Comparison of ENCODE assay signal across 8 mouse cellular contexts in genomic region chr13:48237516-48237915, GRCm38 (mm10). TPM values are rescaled to one million over a fixed set of nuclear protein-coding genes. Genes with fewer than 3 reads are reported as not detected.
DNase-seq lines count a peak whose midpoint lies in the region; ATAC-seq lines count a peak whose summit lies in the region.

No protein-coding gene starts in this region.

- DNase-seq in gastrocnemius, adult 18-20 months (ENCODE audit: low spot score), result peak; percentile 26
- no peak for DNase-seq in gastrocnemius, postnatal 4 days (ENCODE audit: low spot score in 2 of 2)
- peak; percentile 4 for DNase-seq in CD4-positive helper T cell, adult 2 months (ENCODE audit: low read depth, low spot score)
- peak; percentile 59 for DNase-seq in embryo, embryonic 11 days
- DNase-seq in kidney, postnatal 10 days, result peak; percentile 26
- DNase-seq in retina, embryonic 14.5 days (ENCODE audit: low spot score), result peak; percentile 70
- no peak for DNase-seq in cerebellum, postnatal 36 days

- no peak for ATAC-seq in granulocyte monocyte progenitor cell, adult 5-6 weeks (replicated peaks; ENCODE audit: poor library complexity, severe bottlenecking)

RNA-seq across cellular contexts. Expression of gene Id4, which starts 23.5 kb away (rescaled TPM):
- under 1 TPM; 0.73 to 0.78 TPM for total RNA-seq in gastrocnemius, adult 18-20 months (2021)
- 1 to 10 TPM; 2.8 to 4.3 TPM for total RNA-seq in gastrocnemius, postnatal 4 days (2021)
- not detected in 2 replicates for total RNA-seq in granulocyte monocyte progenitor cell, adult 5-6 weeks (2014; fragmentation: Nextera tagmentation)
- total RNA-seq in granulocyte monocyte progenitor cell, adult 5-6 weeks (2017), result not detected in 2 replicates

Comparison
In these comparisons a context has a peak if more than half of its experiments do, and no peak if none do; other contexts are left out.
1. DNase-seq: peak in gastrocnemius, adult 18-20 months (single experiment), CD4-positive helper T cell, adult 2 months (single experiment), embryo, embryonic 11 days (single experiment), kidney, postnatal 10 days (single experiment) and retina, embryonic 14.5 days (single experiment); none in gastrocnemius, postnatal 4 days (0 of 2) and cerebellum, postnatal 36 days (0 of 2).